Mouse (Mus musculus) thymus, adult 18-20 months (tissue): ENCODE data around the gene Psen1.

ENCODE experiments used
- DNase-seq, 2 experiments: peaks; one replicate each; pipeline ENCODE4 v3.0.0; 2022; ENCODE audit warnings: mixed read lengths in 2 of 2

Gene Psen1

DNA sequence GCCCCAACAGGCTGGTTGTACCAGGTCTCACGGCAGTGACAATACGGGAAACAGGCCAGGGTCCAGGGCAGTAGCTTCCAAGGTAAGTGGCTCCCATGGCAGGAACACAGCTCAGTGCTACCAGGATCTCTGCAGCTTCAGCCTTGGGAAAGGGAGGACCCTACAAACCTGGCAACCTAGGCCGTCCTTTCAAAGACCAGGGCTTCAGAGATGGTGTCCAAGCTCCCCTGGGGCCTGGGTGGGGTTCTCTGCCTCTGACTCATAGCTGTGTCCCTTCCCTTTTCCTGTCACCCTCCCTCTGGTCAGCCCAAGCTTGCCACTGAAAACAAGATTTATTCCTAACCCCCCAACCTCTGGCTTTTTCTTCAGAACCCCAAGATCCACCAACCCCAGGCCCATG, 92.2 kb downstream of the Psen1 start:
- no peak for DNase-seq

GRCm38 (mm10) chr12:83781204-83781603, 93.3 kb downstream of the Psen1 start:
- no peak for DNase-seq

DNA sequence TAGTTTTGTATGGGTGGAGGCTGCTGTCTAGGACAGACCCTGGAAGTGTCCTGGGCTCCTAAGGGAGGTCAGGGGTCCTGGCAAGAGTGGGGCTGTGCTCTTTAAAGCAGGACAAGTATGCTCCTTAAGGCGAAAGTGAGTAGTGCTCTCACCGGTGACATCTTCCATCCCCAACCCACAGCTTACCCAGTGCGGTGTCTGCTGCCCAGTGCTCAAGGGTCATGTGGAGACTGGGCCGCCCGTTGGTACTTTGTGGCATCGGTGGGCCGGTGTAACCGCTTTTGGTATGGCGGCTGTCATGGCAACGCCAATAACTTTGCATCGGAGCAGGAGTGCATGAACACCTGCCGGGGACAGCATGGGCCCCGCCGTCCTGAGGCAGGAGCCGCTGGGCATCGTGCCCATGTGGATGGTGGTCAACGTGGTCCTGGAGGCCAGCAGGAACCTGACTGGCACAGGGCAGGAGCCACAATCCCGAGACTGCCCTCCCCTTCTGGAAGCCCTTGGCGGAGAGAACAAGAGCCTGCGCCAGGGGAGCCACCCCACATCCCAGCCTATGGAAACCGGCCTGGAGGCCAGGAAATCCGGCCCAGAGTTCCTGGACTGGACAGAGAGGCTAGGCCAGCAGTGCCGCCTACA, 93.8 kb downstream of the Psen1 start:
- no peak for DNase-seq

DNA sequence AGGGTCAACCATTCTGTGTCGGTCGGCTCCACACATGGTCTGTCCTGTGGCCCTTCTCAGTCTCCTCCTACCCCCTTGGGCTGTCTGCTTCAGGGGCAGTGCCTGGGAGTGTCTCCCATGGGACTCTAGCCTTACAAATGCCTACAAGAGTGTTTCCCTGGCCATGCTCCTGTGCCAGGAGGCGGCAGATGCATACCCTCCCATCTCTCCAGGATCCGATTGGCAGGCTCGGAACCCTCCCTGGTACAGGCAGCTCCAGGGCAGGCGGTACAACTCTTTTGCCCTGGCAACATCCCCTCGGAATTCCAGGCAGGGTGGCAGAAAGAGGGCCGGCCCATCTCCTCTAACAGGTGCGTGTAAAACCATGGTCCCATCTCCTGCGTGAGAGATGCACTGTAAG, 94.7 kb downstream of the Psen1 start:
- no peak for DNase-seq
